Mouse (Mus musculus): ENCODE measurements at regions not wholly inside any gene's neighbourhood (a gene's known extent, or its start where the extent isn't known, plus 50 kb on each side); places are given as distances from the start of the nearest gene placed in this dataset.

- TF ChIP-seq CTCF (IDR thresholded peaks at IDR 0.05; ENCODE audit: control insufficient read depth, insufficient read depth, low read length) (no peak), POLR2A (IDR thresholded peaks at IDR 0.05; ENCODE audit: borderline replicate concordance, control insufficient read depth, low read depth, low read length) (no peak)
Observed at GRCm38 (mm10) chr1:143881192-143881591, 104.1 kb downstream of the Uchl5 start.

Measured in bone marrow, adult 2 months (tissue).